Mouse (Mus musculus): Measurements from ENCODE around the gene Rere. TPM values are rescaled to one million over a fixed set of nuclear protein-coding genes. Genes with fewer than 3 reads are reported as not detected.
A peak's percentile ranks its signal among the peaks of the same experiment; 100 is the strongest.
"Not testable (repeated sequence)": the region's sequence is repeated elsewhere in the genome, so short reads cannot be mapped to it uniquely, and the experiment has no call there.

Gene Rere
- polyA plus RNA-seq, 1 experiment = 58.8 TPM

- Histone ChIP-seq H3K4me1 (ENCODE audit: control insufficient read depth, insufficient read depth, low read length) (peaks cover 76% of the 10 kb centered on the region), H3K27ac (ENCODE audit: insufficient read depth, low read depth, low read length) (0 out of 2 replicates have a peak overlapping the region, but pooled peaks have one; percentile 15), H3K36me3 (ENCODE audit: control insufficient read depth, insufficient read depth, low read length) (no peaks in the 10 kb centered on the region), H3K27me3 (replicated peaks; ENCODE audit: control insufficient read depth, insufficient read depth, low read length) (no peaks in the 10 kb centered on the region), H3K4me3 (ENCODE audit: insufficient read depth, low read depth, low read length) (no peak overlapping the region)
- 85% methylated on average over 4 of the region's 4 CpGs for WGBS
- TF ChIP-seq CTCF (conservative IDR thresholded peaks at IDR 0.05; ENCODE audit: insufficient read depth, insufficient read length, low read depth, low read length) (no peak), POLR2A (IDR thresholded peaks at IDR 0.05; ENCODE audit: low read depth, low read length) (no peak)
- no peak for DNase-seq
Measured at GRCm38 (mm10) chr4:150594298-150594829, 312.9 kb downstream of the Rere start.

DNA sequence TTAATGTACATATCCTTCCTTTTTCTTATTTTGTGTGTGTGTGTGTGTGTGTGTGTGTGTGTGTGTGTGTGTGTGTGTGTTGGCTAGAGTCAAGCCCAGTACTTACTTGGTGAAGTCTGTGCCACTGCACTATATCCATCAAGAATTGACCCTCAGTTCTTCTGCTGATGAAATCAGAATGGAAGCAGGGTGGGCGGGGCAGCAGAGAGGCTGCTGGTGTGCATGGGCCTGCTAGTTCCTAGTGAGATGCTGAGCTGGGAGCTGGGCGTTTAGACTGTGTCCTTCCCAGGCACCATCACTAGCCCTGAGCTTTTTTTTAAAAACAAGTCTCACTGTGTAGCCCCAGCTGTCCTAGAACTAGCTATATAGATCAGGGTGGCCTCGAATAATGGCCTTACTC, 313.6 kb downstream of the Rere start:
- peaks cover 73% of the 10 kb centered on the region for H3K4me1 ChIP-seq (ENCODE audit: control insufficient read depth, insufficient read depth, low read length)
- WGBS = 67% methylated on average over 3 of the region's 3 CpGs
- no peaks in the 10 kb centered on the region for H3K27me3 ChIP-seq (replicated peaks; ENCODE audit: control insufficient read depth, insufficient read depth, low read length)
- no peaks in the 10 kb centered on the region for H3K36me3 ChIP-seq (ENCODE audit: control insufficient read depth, insufficient read depth, low read length)
- no peak overlapping the region for H3K27ac ChIP-seq (ENCODE audit: insufficient read depth, low read depth, low read length)
- TF ChIP-seq CTCF (conservative IDR thresholded peaks at IDR 0.05; ENCODE audit: insufficient read depth, insufficient read length, low read depth, low read length) (no peak), POLR2A (IDR thresholded peaks at IDR 0.05; ENCODE audit: low read depth, low read length) (no peak)
- no peak overlapping the region for H3K4me3 ChIP-seq (ENCODE audit: insufficient read depth, low read depth, low read length)
- DNase-seq = no peak

DNA sequence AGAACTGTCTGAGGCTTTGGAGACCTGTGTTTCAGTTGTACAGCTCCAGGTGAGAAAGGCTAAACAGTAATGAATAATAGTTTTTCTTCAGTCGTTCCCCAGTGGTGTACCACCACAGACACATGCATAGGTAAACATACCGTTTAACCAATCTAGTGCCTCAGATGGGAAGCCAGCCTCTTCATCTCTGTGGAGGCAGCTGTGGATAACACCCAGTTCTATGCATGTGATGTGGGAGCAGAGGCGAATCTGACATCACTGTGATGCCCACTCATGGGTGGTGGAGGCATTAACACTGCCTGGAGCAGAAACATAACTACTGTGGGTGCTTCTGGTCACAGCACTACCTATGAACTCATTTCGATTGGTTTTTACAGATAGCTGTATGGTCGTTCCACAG, 314.5 kb downstream of the Rere start:
- no peak overlapping the region for H3K4me3 ChIP-seq (ENCODE audit: insufficient read depth, low read depth, low read length)
- H3K27ac ChIP-seq (ENCODE audit: insufficient read depth, low read depth, low read length) = peak overlapping the region; percentile 3; the same call in 1 of the 2 replicates
- DNase-seq = no peak
- H3K27me3 ChIP-seq (replicated peaks; ENCODE audit: control insufficient read depth, insufficient read depth, low read length) = no peaks in the 10 kb centered on the region
- TF ChIP-seq CTCF (conservative IDR thresholded peaks at IDR 0.05; ENCODE audit: insufficient read depth, insufficient read length, low read depth, low read length) (no peak), POLR2A (IDR thresholded peaks at IDR 0.05; ENCODE audit: low read depth, low read length) (no peak)
- no peaks in the 10 kb centered on the region for H3K36me3 ChIP-seq (ENCODE audit: control insufficient read depth, insufficient read depth, low read length)
- WGBS = 57% methylated on average over 5 of the region's 5 CpGs
- H3K4me1 ChIP-seq (ENCODE audit: control insufficient read depth, insufficient read depth, low read length) = peaks cover 67% of the 10 kb centered on the region

DNA sequence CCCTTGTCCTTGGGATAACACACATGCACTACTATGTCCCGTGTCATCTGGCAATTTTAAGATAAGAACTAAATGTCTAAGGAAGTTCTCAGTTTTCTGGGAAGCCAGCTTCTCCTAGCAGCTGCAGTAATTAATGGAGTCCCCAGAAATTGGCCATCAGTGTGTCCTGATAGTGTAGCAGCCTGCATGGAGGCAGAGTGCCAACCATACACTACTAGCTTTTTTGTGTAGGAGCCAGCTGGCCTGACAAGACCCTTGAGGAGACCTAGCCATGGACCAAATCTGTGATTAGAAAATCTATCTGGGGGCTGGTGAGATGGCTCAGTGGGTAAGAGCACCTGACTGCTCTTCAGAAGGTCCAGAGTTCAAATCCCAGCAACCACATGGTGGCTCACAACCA, 317.2 kb downstream of the Rere start:
- DNase-seq = peak; percentile 49

DNA sequence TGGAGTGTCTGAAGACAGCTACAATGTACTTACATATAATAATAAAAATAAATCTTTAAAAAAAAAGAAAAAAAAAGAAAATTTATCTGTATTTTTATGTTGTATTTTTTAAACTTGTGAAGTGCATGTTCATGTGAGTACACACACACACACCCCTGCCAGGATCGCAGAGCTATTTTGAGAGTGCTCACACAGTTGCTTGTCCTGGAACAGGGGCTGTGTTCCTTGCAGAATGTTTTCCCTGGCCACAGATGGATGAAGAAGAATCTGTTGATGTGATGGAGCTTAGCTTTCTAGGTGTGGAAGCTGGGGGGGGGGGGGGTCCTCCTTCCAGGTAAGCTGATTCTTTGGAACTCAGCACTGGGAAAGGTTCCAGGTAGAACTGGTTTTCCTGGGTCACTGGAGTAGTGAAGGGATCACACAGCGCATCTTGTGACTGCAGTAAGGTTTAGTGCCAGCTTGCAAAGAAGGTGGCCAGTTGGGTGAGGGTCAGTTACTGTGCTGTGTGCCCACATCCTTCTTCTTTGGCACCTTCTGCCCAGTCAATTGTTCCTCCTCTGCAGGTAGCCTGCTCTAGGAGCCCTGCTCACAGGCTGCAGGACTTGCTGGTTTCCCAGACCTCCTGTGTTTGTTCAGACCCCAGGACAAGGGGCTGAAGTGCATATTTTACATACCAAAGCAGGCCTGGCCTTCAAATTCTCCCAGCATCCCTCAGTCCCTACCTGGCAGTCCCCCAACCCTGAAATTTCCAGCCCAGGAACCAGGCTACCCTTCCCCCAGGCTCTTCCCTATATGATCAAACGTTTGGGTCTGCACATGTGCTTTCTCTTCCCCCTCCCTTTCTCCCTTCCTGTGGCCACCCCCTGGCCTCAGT, 317.9 kb downstream of the Rere start:
- H3K27me3 ChIP-seq (replicated peaks; ENCODE audit: control insufficient read depth, insufficient read depth, low read length) = no peaks in the 10 kb centered on the region
- no peak overlapping the region for H3K4me3 ChIP-seq (ENCODE audit: insufficient read depth, low read depth, low read length)
- DNase-seq = peak; percentile 85
- H3K4me1 ChIP-seq (ENCODE audit: control insufficient read depth, insufficient read depth, low read length) = peaks cover 39% of the 10 kb centered on the region
- no peaks in the 10 kb centered on the region for H3K36me3 ChIP-seq (ENCODE audit: control insufficient read depth, insufficient read depth, low read length)
- TF ChIP-seq POLR2A (IDR thresholded peaks at IDR 0.05; ENCODE audit: low read depth, low read length) (no peak), CTCF (conservative IDR thresholded peaks at IDR 0.05; ENCODE audit: insufficient read depth, insufficient read length, low read depth, low read length) (no peak)
- WGBS = 21% methylated on average over 3 of the region's 3 CpGs
- H3K27ac ChIP-seq (ENCODE audit: insufficient read depth, low read depth, low read length) = peak overlapping the region; percentile 14

More for the DNA sequence above, 317.2 kb downstream of the Rere start:
- TF ChIP-seq POLR2A (IDR thresholded peaks at IDR 0.05; ENCODE audit: low read depth, low read length) (no peak), CTCF (conservative IDR thresholded peaks at IDR 0.05; ENCODE audit: insufficient read depth, insufficient read length, low read depth, low read length) (no peak)
- WGBS = 31% methylated on average over 1 of the region's 1 CpGs
- Histone ChIP-seq H3K27ac (ENCODE audit: insufficient read depth, low read depth, low read length) (no peak overlapping the region), H3K36me3 (ENCODE audit: control insufficient read depth, insufficient read depth, low read length) (no peaks in the 10 kb centered on the region), H3K4me1 (ENCODE audit: control insufficient read depth, insufficient read depth, low read length) (peaks cover 44% of the 10 kb centered on the region), H3K27me3 (replicated peaks; ENCODE audit: control insufficient read depth, insufficient read depth, low read length) (no peaks in the 10 kb centered on the region), H3K4me3 (ENCODE audit: insufficient read depth, low read depth, low read length) (no peak overlapping the region)

- H3K27ac ChIP-seq (ENCODE audit: insufficient read depth, low read depth, low read length); H3K4me3 ChIP-seq (ENCODE audit: insufficient read depth, low read depth, low read length); DNase-seq; H3K36me3 ChIP-seq (ENCODE audit: control insufficient read depth, insufficient read depth, low read length); H3K27me3 ChIP-seq (replicated peaks; ENCODE audit: control insufficient read depth, insufficient read depth, low read length): not testable (repeated sequence)
- H3K4me1 ChIP-seq (ENCODE audit: control insufficient read depth, insufficient read depth, low read length) = peaks cover 32% of the 10 kb centered on the region
- WGBS = 86% methylated on average over 2 of the region's 2 CpGs
Measured at GRCm38 (mm10) chr4:150600503-150600902, 319.1 kb downstream of the Rere start.

DNA sequence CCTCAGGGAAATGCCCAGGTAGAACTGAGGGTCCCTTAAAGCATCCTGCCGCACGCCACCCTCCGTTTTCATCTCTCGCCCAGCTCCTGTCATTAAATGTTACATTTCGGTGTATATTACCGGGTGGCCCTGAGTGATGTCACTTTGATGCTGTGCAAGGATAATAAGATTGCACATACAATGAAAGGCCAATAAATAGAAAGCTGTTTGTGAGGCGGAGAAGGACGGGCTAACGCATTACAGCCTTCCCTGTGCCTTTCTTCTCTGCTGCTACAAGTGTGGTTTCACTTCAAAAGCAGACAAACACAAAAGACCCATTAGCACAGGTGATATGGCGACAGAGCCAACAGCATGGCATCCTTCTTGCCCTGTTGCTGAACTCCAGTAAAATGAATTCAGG, 320.0 kb downstream of the Rere start:
- WGBS = 91% methylated on average over 10 of the region's 10 CpGs
- no peaks in the 10 kb centered on the region for H3K36me3 ChIP-seq (ENCODE audit: control insufficient read depth, insufficient read depth, low read length)
- no peak for DNase-seq
- TF ChIP-seq POLR2A (IDR thresholded peaks at IDR 0.05; ENCODE audit: low read depth, low read length) = no peak
- no peak for TF ChIP-seq CTCF (conservative IDR thresholded peaks at IDR 0.05; ENCODE audit: insufficient read depth, insufficient read length, low read depth, low read length)
- peaks cover 27% of the 10 kb centered on the region for H3K4me1 ChIP-seq (ENCODE audit: control insufficient read depth, insufficient read depth, low read length)
- H3K27me3 ChIP-seq (replicated peaks; ENCODE audit: control insufficient read depth, insufficient read depth, low read length) = no peaks in the 10 kb centered on the region
- H3K4me3 ChIP-seq (ENCODE audit: insufficient read depth, low read depth, low read length) = no peak overlapping the region
- no peak overlapping the region for H3K27ac ChIP-seq (ENCODE audit: insufficient read depth, low read depth, low read length)
